Mouse (Mus musculus) ovary, postnatal 36 days (tissue): Measurements from ENCODE around the gene Kctd18.
"Not testable (repeated sequence)": the region's sequence is repeated elsewhere in the genome, so short reads cannot be mapped to it uniquely, and the experiment has no call there.

Experiments used
- DNase-seq: peaks from one replicate; pipeline ENCODE4 v3.0.0; 2022; ENCODE audit warnings: low spot score, mixed read lengths

Gene Kctd18

GRCm38 (mm10) chr1:58018856-58019255 is at the start of gene Kctd18:
Kctd18 (minus strand) TSS chr1:58018956.
- no peak for DNase-seq

- DNase-seq: no peak
These were observed 46.9 kb upstream of the Kctd18 start for GRCm38 (mm10) chr1:58065606-58066005.

GRCm38 (mm10) chr1:58065151-58065550 is 46.4 kb upstream of the Kctd18 start:
- DNase-seq: no peak

- DNase-seq: no peak
These were observed 43.4 kb upstream of the Kctd18 start for GRCm38 (mm10) chr1:58062131-58062530.

GRCm38 (mm10) chr1:58058846-58059245 is 40.1 kb upstream of the Kctd18 start:
- no peak for DNase-seq

GRCm38 (mm10) chr1:58056939-58057338 is 38.2 kb upstream of the Kctd18 start:
- DNase-seq: no peak

GRCm38 (mm10) chr1:58056074-58056807 is 37.5 kb upstream of the Kctd18 start:
- no peak for DNase-seq

- no peak for DNase-seq
These were observed 36.8 kb upstream of the Kctd18 start for GRCm38 (mm10) chr1:58055598-58055997.

- DNase-seq: no peak
These were observed 30.4 kb upstream of the Kctd18 start for GRCm38 (mm10) chr1:58049126-58049525.

GRCm38 (mm10) chr1:58046721-58047290 is 28.1 kb upstream of the Kctd18 start:
- no peak for DNase-seq

GRCm38 (mm10) chr1:58045546-58045945 is 26.8 kb upstream of the Kctd18 start:
- no peak for DNase-seq

GRCm38 (mm10) chr1:58045076-58045475 is 26.3 kb upstream of the Kctd18 start:
- DNase-seq: no peak

GRCm38 (mm10) chr1:58037306-58037705 is 18.6 kb upstream of the Kctd18 start:
- not testable (repeated sequence) for DNase-seq

GRCm38 (mm10) chr1:58031160-58031769 is 12.5 kb upstream of the Kctd18 start:
- DNase-seq: peak; percentile 41

GRCm38 (mm10) chr1:58030156-58030871 is 11.6 kb upstream of the Kctd18 start:
- peak; percentile 53 for DNase-seq

- peak; percentile 67 for DNase-seq
These were observed 10.9 kb upstream of the Kctd18 start, which contains the start of gene Aox1 for GRCm38 (mm10) chr1:58029636-58030117. Aox1 (plus strand) TSS chr1:58029931.

GRCm38 (mm10) chr1:58027707-58028106 is 9.0 kb upstream of the Kctd18 start:
- no peak for DNase-seq

- DNase-seq: not testable (repeated sequence)
These were observed 12.4 kb downstream of the Kctd18 start for GRCm38 (mm10) chr1:58006388-58006787.

GRCm38 (mm10) chr1:57998146-57998545 is 20.6 kb downstream of the Kctd18 start:
- DNase-seq: no peak

- DNase-seq: no peak
These were observed 22.6 kb downstream of the Kctd18 start for GRCm38 (mm10) chr1:57996133-57996615.

GRCm38 (mm10) chr1:57995432-57996132 is 23.2 kb downstream of the Kctd18 start, which contains the start of gene Sgo2a:
Sgo2a (plus strand) TSS chr1:57995971.
- peak; percentile 90 for DNase-seq
